Mouse (Mus musculus) c-Kit-negative CD71-positive TER-119-positive erythroid progenitor cells, embryonic 14.5 days (primary cell): ENCODE data around the gene Cd8a.
"Not testable (repeated sequence)": the region's sequence is repeated elsewhere in the genome, so short reads cannot be mapped to it uniquely, and the experiment has no call there.

ENCODE experiments used
- DNase-seq: peaks from one replicate; pipeline ENCODE4 v3.0.0-alpha.2; 2013; ENCODE audit warnings: low read depth, low spot score

The Cd8a gene

DNA sequence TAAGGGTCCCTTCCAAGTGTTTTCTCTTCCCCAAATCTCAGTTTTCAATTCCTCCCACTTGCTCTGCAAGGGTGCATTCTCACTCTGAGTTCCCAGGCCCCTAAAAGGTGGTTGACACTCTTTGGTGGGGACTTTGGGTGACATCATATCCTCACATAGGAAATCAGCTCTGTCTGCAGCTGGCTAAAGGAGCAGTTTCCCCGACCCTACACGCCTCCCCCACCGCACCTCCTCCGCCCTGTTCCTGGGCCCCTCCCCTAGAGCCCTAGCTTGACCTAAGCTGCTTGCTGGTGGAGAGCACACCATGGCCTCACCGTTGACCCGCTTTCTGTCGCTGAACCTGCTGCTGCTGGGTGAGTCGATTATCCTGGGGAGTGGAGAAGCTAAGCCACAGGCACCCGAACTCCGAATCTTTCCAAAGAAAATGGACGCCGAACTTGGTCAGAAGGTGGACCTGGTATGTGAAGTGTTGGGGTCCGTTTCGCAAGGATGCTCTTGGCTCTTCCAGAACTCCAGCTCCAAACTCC, at the start of gene Cd8a:
TSS of gene Cd8a (plus strand) at position 179 of the 527 bp plus-strand sequence.
- no peak for DNase-seq

DNA sequence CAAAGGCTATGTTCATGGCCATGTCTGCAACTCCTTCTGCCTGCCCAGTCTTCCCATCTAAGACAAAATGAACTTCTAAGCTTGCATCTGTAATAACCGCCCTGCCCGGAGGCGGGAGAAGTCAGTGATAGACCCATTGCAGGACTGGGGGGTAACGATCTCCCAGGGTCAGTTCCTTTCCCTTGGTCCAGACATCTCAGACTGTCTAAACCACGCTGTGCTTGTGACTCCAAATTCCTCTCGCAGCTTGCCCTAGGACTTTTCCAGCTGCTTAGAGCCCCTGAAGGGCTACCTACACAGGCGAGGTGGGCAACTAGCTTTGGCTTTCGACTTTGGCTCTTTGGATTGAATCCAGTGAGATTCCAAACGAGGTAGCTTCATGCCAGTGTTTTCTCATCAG, 48.4 kb upstream of the Cd8a start:
- DNase-seq, result no peak

DNA sequence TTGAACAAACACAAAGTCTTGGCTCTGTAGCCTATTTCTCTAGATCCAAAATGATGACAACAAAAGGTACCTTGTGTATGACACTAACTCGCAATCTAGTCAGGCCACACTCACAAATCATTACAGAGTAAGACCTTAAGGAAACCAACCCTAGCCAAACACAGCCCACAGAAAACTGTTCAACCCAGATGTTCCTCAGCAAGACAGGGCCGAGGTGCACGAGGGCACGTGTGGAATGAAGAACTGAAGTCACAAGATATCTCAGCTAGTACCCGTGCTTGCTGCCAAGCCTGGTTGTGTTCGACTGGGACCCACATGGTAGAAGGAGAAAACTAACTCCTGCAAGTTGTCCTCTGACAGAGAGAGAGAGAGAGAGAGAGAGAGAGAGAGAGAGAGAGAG, 43.3 kb upstream of the Cd8a start:
- DNase-seq, result no peak

DNA sequence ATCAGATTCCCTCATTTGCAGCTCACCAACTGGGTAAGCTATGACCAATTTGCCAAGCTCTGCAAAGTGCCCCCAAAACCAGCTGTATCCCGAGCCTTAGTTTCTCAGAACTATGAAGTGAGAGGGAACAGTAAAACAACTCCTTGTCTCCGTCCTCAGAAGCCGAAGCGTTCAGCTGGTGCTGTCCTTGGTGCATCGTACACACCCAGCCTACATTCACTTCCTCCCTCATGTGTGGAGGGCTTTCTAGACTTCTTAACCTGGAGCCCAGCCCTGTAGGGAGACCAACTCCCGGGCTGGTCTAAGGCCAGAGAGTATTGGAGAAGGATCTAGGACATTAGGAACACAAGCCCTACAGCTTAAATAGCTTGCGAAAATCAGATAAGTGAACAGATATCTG, 42.7 kb upstream of the Cd8a start:
- no peak for DNase-seq

DNA sequence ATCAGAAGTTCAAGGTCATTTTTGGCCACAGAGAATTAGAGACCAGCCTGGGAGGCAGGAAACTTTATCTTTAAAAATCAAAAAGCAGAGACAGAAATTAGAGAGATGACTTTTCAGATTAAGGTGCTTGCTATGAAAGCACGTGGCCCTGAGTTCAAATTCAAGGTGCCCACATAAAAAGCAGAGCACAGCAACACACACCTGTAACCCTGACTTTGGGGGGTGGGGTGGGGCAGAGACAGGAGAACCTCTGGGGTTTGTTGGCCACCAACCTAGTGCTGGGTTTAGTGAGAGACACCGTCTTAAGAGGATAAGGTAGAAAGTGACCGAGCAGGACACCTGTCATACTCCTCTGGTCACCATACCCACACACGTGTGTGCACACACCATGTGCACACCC, 41.7 kb upstream of the Cd8a start:
- not testable (repeated sequence) for DNase-seq

DNA sequence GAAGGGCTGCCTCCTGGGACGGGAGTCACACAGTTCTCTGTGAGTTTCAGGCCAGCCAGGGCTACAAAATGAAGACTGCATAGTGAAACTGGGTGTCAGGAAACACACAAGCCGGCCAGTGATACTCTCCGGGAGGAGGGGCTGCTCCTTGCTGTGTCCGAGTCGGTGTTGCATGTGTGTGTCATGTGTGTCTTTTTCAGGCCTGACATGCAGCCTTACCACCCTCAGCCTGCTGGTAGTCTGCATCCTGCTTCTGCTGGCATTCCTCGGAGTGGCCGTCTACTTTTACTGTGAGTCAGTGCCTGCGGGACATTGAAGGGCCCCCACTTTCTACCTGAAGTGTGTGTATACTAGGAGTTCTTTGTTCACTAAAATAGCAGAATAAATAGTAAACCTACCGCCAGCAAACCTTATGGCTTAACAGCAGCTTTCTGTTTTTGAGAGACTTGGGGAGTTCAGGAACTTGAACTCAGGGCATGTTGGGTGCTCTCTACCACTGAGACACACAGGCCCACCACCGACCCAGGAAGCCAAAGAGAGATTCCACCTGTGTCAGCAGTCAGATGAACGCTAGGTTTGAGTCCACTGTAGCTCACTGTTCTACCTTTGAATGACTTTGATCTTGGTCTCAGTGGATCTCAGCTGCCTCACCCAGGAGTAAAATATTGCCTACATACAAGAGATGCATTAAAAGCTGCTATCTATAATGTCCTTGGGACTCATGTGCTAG, 40.8 kb upstream of the Cd8a start:
- no peak for DNase-seq

DNA sequence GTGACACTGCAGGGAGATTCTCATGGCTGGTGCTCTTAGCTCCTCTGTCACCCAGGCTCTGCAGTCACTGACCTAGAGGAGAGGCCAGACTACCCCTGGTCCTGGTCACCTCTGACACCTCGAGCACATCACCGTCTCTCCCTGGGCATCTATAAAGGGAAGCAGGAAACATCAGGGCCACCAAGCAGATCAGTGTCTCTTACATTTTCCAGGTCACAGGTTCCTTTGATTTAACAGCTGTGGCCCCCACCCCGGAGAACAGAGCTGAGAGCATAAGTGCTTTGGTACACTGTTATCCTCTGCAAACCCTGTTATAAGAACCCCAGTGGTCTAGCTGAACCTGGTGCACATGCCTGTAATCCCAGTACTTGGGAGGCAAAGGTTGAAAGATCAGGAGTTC, 40.2 kb upstream of the Cd8a start:
- DNase-seq, result no peak

DNA sequence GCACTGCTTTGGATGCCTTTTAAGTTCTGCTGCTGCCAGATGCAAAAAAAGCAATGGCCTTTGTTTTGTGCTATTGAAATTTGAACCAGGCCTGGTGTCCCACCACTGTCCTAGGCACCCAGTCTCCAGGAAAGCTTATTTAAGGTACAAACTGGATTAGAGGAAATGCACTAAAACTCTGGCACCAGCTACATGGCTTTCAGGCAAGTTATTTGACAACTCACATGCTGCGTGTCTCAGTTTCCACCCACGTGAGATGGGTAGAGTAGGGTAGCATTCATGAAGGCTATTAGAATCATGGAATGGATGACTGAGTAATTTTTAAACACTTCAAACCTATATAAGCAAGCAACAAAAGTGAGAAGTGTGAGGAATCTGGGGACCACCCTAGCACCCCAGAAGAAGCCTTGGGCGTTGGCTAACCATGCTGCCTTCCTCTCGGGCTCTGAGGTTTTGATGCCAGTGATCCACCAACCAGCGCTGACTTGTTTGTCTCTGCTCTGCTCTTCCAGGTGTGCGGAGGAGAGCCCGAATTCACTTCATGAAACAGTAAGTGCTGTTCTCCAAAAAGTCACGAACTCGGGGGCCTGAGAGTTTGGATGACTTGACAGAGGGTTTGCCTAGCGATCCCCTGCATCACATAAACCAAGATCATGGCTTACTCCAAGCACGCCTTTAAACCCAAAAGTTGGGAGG, 39.5 kb upstream of the Cd8a start:
- no peak for DNase-seq

DNA sequence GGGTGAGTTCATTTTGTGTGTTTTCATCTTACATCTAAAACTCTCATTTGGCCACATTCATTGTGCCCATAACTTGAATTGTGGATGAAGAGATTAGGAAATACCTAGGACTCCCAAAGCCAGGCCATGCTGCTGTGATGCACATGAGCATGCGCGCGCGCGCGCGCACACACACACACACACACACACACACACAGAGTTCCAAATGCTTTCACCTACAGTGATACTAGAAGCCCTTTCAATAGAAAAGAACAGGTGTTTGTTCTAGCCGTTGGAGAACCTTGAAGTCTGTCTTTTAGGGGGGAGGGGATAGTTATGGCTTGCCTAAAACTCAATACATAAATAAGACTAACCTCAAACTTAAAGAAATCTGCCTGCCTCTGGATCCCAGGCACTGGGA, 35.6 kb upstream of the Cd8a start:
- DNase-seq, result no peak

DNA sequence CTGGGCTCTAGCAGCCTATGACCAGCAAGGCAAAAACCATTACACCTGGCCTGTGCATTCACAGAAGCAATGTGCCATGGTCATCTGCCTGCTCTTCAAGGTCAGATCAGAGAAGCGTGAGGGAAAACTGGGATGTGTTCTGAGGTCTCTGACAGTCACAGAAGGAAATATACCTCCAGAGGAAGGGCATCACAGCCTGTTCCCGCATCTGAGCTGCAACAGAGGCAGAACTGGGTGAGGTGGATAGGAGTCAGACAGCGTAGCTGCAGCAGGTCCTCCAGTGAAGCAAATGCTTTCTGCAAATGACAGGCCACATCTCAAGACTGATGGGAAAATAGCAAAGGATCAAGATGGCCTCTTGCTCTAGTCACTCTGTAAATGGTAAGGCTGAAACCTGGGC, 34.3 kb upstream of the Cd8a start:
- no peak for DNase-seq

DNA sequence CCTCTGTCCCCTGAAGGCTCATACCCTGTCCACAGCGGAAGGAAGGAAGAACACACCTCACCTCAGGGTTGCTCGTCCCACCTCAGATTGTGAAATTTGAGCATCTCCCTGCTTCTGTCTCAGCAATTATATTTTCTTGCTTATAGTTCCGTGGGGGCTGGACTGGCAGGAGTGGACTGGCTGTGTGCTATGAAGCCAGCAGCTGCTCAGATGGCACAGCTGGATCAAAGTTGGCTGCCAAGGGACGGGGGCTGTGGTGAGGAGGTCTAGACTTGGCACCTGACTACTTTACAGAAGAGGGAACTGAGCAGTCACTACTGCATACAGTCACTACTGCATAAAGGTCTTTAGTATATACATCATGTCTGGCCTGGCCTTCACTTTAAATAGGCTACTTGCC, 33.9 kb upstream of the Cd8a start:
- DNase-seq, result no peak

DNA sequence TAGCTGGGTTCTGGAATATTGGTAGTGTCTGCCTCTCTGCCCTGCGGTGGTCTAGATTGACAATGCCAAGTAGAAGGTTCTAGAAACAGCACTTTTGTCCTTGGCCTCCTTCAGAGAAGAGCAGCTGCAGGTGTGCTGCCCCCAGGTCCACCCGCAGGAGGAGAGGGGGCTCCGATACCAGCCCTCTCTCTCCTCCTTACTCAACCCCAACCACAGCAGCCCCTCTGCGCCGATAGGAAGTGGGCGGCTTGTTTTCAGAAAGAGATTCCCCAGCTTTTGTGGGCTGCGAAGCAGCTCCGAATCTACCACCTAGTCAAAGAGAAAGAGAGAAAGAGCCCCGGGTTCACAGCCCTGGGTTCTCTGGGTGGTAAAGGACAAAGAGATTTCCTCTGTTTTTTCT, 32.0 kb upstream of the Cd8a start:
- no peak for DNase-seq

DNA sequence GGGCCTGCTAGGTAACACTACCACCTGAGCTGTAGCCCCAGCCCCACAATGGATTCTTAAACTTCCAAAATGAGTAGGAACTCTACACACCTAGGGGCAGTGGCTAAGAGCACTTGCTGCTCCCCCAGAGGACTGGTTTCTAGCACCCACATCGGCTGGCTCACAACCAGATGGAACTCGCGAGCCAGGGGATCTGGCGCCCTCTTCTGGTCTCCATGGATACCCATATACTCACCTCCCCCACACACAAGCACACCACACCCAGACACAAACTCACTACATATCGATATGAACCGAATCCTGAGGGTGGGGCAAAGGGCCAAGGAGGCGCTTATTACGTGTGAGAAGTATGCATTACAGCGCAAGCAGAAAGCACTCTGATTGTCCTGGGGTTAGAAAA, 25.2 kb upstream of the Cd8a start:
- DNase-seq, result no peak

DNA sequence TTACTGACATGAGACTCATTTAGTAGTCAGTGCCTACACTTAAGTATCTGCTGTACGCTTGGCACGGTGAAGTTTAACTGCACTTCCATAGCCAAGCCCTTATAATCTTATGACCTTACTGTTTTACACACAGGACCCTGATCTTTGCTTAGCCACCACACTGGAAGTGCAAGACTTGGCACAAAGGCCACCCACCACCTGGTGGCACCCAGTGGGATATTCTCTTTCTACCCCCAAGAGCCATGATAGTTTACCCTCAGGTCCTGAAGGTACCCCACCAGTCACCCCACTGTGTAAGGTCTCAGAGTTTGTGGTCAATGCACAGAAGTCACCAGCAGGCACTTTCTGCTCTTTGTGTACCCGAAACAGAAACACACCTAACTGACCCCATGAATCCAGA, 22.0 kb upstream of the Cd8a start:
- DNase-seq, result no peak

DNA sequence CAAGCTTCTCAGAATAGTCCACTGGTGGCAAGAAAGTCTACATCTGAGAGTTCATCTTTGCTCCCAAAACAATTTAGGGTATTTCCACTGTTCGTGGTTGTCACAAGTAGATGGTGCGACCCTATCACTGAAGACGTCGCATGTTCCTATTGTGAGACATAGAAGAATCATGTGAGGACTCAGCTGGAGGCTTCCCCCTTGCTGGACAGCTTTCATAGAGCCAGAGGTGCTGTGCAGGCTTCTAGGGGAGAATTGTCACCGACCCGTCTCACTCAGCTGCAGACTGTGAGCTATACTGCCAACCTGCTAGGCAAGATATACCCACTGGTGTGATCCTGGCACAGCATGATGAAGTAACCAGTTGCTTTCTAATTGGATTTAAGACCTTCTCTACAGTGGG, 21.0 kb upstream of the Cd8a start:
- no peak for DNase-seq

DNA sequence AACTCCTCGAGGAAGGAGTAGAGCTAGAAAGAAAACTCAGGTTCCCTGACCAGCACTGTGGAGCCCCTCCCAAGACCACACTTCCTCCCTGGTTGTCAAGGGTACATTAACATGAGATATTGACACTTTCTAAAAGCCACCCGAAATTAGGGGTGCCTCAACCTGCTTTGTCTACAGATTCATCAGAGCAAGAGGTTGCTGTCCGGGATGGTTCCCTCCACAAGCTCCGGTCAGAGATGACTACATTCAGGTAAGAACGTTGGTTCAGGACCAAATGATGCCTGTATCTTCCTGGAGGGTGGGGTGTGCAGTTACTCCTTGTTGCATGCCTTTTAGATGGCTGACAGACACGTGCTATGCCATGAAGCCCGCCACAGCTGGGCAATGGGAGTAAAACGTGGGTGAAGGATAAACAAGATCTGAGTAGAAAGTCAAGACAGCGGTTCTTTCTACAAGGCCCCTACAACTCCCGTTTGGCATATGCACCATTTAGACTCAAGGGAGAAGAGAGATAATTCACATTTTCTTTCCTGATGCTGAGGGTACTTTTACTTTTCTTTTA, 20.3 kb upstream of the Cd8a start:
- no peak for DNase-seq

DNA sequence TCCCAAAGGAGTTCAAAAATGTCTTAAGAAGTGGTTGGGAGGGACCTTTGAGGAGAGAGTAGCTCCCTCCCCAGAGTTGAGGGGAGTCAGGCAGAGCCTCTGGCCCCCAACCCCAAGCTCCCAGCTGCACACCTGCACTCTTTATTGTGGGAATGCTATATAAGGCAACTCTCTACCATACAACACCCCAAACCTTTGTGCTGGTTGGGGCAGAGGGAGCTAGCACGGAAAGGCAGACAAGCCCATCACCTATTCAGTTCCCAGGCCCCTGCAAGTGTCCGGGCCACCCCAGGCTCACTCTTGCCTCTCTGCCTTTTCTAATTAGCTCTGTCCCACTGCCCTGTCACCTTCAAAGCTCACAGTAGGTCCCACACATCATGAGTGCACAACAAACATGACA, 19.5 kb upstream of the Cd8a start:
- no peak for DNase-seq

DNA sequence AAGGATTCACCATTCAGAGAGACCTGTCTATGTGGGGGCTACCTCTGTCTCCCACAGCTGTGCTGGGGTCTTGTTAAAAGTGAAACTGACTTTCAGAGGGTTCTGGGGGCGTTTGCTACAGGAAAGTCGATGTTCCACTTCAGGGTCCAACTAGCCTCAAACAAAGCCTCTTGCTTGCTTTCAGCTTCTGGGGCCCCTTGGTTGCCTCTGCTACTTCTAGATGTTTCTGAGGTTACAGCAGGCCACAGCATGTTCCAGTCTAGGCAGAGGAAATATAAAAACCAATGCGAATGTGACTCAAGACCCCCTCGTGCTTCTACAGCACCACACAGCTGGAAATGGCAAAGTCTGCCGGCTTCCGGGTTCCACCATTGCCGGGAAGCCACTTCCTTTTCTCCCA, 15.7 kb upstream of the Cd8a start:
- no peak for DNase-seq

DNA sequence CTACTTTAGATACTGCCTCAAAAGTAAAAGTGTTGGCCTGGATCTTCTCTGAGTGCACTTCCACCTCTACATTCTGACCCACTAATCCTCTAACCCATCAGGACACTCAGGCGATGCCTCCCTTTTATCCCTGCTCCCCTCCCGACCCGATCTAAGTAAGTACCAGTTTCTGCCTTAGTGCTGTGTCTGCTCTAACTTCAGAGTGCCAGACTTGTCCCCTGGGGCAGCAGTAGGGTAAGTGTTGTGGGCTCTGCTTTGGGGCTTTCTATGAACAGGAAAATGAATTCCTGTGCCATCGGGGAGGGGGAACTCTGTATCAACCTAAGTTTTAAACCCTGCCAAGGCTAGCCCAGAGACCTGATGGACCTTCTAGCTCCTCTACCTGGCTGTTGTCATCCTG, 13.0 kb upstream of the Cd8a start:
- DNase-seq, result no peak

DNA sequence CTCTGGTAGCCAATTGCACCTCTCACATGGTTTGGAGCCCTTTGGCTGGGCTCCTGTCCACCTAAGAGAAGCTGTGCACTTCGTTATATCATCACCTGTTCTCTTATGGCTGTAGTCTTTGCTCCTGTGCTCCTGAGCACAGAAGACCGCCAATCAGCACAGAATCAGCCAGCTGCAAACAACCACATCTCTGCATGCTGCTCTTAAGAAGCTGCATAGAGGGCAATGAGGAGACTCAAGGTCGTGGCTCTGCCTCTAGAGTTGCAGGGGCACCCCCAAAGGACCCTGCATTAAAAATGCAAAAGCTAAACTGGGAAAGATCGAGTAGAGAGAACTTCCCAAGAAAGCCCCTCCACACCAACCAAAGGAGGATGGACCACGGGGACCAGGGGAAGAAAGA, 12.5 kb upstream of the Cd8a start:
- DNase-seq, result no peak

DNA sequence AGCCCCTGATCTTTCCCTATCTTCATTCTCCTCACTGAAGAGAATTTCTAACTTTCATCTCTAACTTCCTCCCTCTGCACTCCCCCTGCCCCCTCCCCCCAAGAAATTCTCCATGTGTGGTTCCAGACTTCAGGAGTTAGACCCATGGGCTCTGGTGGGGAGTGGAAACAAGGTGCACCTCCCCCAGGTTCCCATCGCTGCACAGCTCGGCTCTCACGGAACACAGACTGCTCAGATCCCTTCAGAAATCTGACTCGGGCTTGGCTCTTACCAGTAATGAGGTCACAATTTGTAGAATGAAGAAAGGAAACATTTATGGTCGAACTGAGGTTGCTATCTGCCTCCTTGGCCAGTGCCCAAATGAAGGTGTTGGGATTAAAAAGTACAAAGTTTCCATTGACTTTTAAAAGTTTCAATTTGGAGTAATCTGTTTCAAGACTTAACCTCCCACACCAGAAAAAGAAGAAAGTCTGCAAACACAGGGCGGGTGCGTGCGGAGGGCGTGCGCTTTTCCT, 12.0 kb upstream of the Cd8a start:
- no peak for DNase-seq

DNA sequence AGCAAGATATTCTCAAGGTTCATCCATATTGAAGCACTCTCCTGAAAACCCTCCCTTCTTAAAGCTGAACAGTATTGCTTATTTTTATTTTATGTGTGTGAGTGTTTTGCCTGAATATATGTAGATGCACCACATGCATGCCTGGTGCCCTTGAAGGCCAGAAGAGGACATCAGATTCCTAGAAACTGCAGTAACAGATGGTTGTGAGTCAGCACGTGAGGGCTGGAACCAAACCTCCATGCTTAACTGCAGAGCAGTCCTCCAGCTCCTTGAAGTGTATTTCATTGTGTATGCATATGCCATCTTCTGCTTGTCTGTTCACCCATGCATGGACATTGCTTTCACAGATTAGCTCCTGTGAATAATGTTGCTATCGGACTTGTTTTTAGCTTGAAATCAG, 9.2 kb upstream of the Cd8a start:
- no peak for DNase-seq

DNA sequence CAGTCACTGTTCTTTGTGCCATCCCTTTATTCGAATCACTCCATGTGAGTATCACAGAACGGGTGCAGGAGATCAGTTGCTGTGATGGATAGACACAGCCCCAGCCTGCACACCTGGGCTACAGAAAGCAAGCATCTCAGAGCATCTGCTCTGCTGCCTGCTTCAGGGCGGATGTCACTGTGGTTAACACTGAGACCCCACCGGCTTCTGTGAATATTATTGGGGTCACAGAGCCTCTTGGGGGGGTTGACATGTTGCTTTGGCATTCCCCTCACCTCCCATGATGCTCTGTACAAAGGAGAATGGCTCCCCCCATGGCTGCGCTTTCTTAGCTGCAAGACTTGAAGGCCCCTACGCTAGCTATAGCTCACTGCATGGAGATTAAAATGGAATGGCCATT, 3.8 kb upstream of the Cd8a start:
- no peak for DNase-seq
